Mouse (Mus musculus) spleen, adult 2 months (tissue): Measurements from ENCODE around the gene Tmcc2. TPM values are rescaled to one million over a fixed set of nuclear protein-coding genes. Genes with fewer than 3 reads are reported as not detected.

ENCODE experiments used
- DNase-seq, 2 experiments: peaks; one replicate each; pipeline versions ENCODE4 v3.0.0 to v3.0.0-alpha.2; 2012 to 2021; ENCODE audit warnings: low spot score in 2 of 2, low read depth in 1 of 2
- H3K27ac ChIP-seq: fragments of 200-500 bp; 2 replicates; pipeline ENCODE4 v1.5.1; 2012; ENCODE audit warnings: low read length, inconsistent platforms; ENCODE audit not compliant: insufficient read depth
- H3K27me3 ChIP-seq: fragments of 200-500 bp; 2 replicates; pipeline ENCODE4 v1.6.1; 2012; ENCODE audit warnings: mild to moderate bottlenecking, moderate library complexity, low read length, inconsistent platforms; ENCODE audit not compliant: control insufficient read depth, insufficient read depth
- H3K36me3 ChIP-seq: fragments of 200-500 bp; 2 replicates; pipeline ENCODE4 v1.6.1; 2012; ENCODE audit warnings: mild to moderate bottlenecking, low read length, inconsistent platforms; ENCODE audit not compliant: control insufficient read depth, insufficient read depth
- H3K4me1 ChIP-seq: fragments of 200-500 bp; 2 replicates; pipeline ENCODE4 v1.6.1; 2011; ENCODE audit warnings: inconsistent platforms; ENCODE audit not compliant: control insufficient read depth, insufficient read depth, insufficient read length
- H3K4me3 ChIP-seq: fragments of 200-500 bp; 2 replicates; pipeline ENCODE4 v1.5.1; 2011; ENCODE audit warnings: mild to moderate bottlenecking, inconsistent platforms; ENCODE audit not compliant: insufficient read depth, insufficient read length; ENCODE audit errors: extremely low read depth
- CTCF ChIP-seq: fragments of 200-500 bp; IDR thresholded peaks from 2 replicates; pipeline ENCODE4 v1.5.1; 2011; ENCODE audit warnings: mild to moderate bottlenecking, inconsistent platforms; ENCODE audit not compliant: insufficient read depth, insufficient read length, insufficient replicate concordance; ENCODE audit errors: extremely low read depth
- POLR2A ChIP-seq: fragments of 200-500 bp; IDR thresholded peaks from 2 replicates; pipeline ENCODE4 v1.6.1; 2011; ENCODE audit warnings: low read depth, low read length, inconsistent platforms
- WGBS: fragments of 180-500 bp; shearing (Covaris S2); methylation state at CpG from one replicate; pipeline ENCODE4 v1.1.7; 2018; 5-methylcytosine and 5-hydroxymethylcytosine counted together
- polyA plus RNA-seq: library from polyadenylated mRNA; depleted of rRNA; stranded (reverse); fragments of >200 nt; gene quantifications from 2 replicates; pipeline ENCODE4 v1.2.3, GENCODE M21; 2012

Gene Tmcc2
- polyA plus RNA-seq, 1 experiment, result 244 TPM

GRCm38 (mm10) chr1:132431716-132432115, 40.6 kb upstream of the Tmcc2 start:
- WGBS, result 72% methylated on average over 9 of the region's 9 CpGs
- no peaks in the 10 kb centered on the region; the same call in 1 of the 2 replicates for H3K36me3 ChIP-seq
- no peak for DNase-seq
- H3K4me1 ChIP-seq, result peaks cover 2% of the 10 kb centered on the region; the same call in 1 of the 2 replicates
- no peak for TF ChIP-seq POLR2A
- no peak for TF ChIP-seq CTCF
- no peak overlapping the region for H3K4me3 ChIP-seq
- H3K27ac ChIP-seq, result no peak overlapping the region
- H3K27me3 ChIP-seq, result no peaks in the 10 kb centered on the region

GRCm38 (mm10) chr1:132430818-132431217, 39.7 kb upstream of the Tmcc2 start:
- TF ChIP-seq POLR2A (no peak), CTCF (no peak)
- Histone ChIP-seq H3K36me3 (peaks cover 1% of the 10 kb centered on the region; the same call in 1 of the 2 replicates), H3K4me1 (no peaks in the 10 kb centered on the region; the same call in 1 of the 2 replicates), H3K27me3 (no peaks in the 10 kb centered on the region), H3K27ac (no peak overlapping the region), H3K4me3 (no peak overlapping the region)
- WGBS, result 79% methylated on average over 3 of the region's 3 CpGs
- DNase-seq, result no peak

- H3K4me1 ChIP-seq, result no peaks in the 10 kb centered on the region; the same call in 1 of the 2 replicates
- no peak overlapping the region for H3K4me3 ChIP-seq
- H3K27me3 ChIP-seq, result no peaks in the 10 kb centered on the region
- no peak overlapping the region for H3K27ac ChIP-seq
- TF ChIP-seq CTCF (no peak), POLR2A (no peak)
- no peak for DNase-seq
- H3K36me3 ChIP-seq, result 0 out of 2 replicates have a peak, but pooled peaks cover 1% of the 10 kb centered on the region
These were observed 34.5 kb upstream of the Tmcc2 start for GRCm38 (mm10) chr1:132425600-132425999.

GRCm38 (mm10) chr1:132422912-132423696, 32.0 kb upstream of the Tmcc2 start:
- 94% methylated on average over 5 of the region's 5 CpGs for WGBS
- no peak for DNase-seq

GRCm38 (mm10) chr1:132420662-132421061, 29.6 kb upstream of the Tmcc2 start:
- H3K4me3 ChIP-seq, result no peak overlapping the region
- H3K27me3 ChIP-seq, result no peaks in the 10 kb centered on the region
- no peak for DNase-seq
- no peaks in the 10 kb centered on the region for H3K36me3 ChIP-seq
- H3K27ac ChIP-seq, result no peak overlapping the region
- no peak for TF ChIP-seq POLR2A
- TF ChIP-seq CTCF, result no peak
- H3K4me1 ChIP-seq, result no peaks in the 10 kb centered on the region; the same call in 1 of the 2 replicates
- 64% methylated on average over 7 of the region's 7 CpGs for whole genome bisulfite sequencing

More at GRCm38 (mm10) chr1:132422912-132423696, 32.0 kb upstream of the Tmcc2 start:
- H3K27me3 ChIP-seq, result no peaks in the 10 kb centered on the region
- TF ChIP-seq CTCF, result no peak
- TF ChIP-seq POLR2A, result no peak
- H3K36me3 ChIP-seq, result 0 out of 2 replicates have a peak, but pooled peaks cover 1% of the 10 kb centered on the region
- H3K27ac ChIP-seq, result no peak overlapping the region
- H3K4me3 ChIP-seq, result no peak overlapping the region
- no peaks in the 10 kb centered on the region; the same call in 1 of the 2 replicates for H3K4me1 ChIP-seq

GRCm38 (mm10) chr1:132420206-132420605, 29.1 kb upstream of the Tmcc2 start:
- Histone ChIP-seq H3K4me3 (no peak overlapping the region), H3K27ac (no peak overlapping the region), H3K27me3 (no peaks in the 10 kb centered on the region), H3K36me3 (no peaks in the 10 kb centered on the region), H3K4me1 (no peaks in the 10 kb centered on the region; the same call in 1 of the 2 replicates)
- TF ChIP-seq POLR2A (no peak), CTCF (no peak)
- no peak for DNase-seq
- whole genome bisulfite sequencing, result 51% methylated on average over 2 of the region's 2 CpGs
